Mouse (Mus musculus) thymus, postnatal 10 days (tissue): ENCODE data around the gene Zfp202.
"Not testable (repeated sequence)": the region's sequence is repeated elsewhere in the genome, so short reads cannot be mapped to it uniquely, and the experiment has no call there.

Experiments
- DNase-seq, 2 experiments: peaks; one replicate each; pipeline ENCODE4 v3.0.0; 2021; ENCODE audit warnings: low spot score in 2 of 2

The Zfp202 gene

DNA sequence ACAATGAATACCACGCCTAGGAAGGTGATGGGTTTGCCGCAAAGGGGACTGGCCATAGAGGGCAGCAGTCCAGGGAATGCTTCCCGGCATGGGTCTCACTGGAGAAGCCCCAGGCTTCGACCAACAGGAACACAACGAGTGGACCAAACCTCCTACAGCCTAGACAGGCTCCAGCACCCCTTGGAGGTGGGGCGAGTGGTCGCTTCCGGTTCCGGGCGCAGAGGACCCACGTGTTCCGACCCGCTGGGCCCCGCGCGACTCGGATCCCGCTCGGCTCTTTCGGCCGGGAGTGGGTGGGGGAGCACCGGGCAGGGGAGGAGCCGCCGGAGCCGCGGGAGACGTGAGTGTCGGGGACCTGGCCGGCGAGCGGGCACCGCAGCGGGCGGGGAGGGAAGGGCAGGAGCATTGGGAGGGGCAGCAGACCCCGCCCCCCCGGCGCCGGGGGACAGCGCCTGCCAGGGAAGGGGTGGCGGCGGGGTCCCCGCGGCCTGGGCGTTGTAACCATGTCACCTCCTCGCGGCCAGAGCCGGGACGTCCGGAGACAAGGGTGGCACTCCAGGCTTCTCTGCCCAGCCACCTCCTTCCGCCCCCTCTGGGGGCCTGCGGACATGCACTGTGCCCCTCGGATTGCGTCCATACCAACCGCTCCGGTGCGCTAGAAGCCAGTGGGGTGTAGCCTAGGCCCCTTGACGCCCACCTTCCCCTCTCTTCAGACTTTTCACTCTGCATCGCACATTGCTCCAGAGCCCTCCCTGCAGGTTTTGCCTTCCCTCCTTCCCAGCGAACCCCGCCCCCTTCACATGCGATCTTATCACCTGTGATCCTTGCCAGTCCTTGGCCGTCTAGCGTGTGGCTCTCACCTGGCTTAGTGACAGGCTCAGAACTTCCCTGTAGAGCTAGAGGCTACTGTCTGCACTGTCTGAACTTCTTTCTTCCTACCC lies at the start of gene Zfp202:
Zfp202 (plus strand) TSS at position 219 of the 941 bp plus-strand sequence.
- peak; percentile 58 to 61 for DNase-seq

DNA sequence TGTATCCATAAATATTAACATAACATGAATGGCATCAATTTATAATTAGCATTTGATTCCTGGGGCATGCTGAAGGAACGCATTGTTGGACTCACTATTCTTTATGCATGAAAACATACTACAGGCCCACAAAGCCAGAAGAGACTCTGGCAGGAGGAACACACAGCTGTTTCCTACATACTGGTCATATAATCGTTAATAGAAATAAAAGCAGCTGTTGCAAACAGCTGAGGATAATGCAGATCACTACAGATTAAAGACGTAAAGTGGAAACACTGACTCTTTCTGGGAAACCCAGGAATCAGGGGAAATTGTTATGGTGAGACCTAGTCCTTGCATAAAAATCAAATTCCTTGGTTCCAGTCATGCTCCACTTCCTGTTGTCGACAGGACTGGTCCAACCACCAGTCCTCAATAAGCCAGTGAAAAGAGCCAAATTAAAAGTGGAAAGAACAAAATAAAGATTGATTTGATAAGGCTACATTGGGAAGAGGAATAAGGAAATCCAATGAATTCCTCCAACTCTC lies 36.9 kb upstream of the Zfp202 start:
- DNase-seq = no peak

DNA sequence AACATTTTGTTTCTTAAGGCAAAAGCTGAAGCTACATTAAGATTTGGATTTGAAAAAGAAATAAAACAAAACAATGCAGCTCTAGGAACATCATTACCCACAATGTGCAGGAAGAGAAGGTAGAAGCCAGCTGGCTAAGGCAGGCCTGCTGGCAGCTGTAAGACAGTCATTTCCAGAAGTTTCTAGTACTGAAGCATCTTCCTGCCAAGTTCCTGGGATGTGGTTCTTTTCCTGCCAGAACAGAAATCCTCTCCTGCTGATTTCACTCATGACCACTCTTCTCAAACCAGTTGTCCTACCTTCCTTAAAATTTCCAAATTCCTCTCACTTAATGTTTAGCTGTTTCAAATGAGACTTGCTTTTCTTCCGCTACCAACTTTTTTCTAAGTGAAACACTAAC lies 25.7 kb upstream of the Zfp202 start:
- no peak for DNase-seq

DNA sequence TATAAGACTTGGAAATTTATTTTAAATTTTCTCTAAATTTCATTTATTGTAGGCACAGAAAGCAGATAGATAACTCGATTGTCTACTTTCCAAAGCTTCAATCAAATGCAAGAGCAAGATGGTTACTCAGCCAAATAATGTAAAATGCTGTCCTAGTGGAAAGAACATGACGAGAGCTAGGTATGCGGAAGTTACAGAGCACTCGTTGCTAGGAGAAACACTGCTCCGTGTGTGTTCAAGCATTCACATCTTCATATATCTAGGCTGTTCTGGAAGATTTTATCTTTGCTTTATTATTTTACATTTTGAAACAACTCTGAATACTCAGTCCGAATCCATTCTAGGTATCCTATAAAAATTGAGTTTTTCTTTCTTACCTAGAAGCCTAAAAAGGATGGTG lies 15.1 kb upstream of the Zfp202 start:
- no peak for DNase-seq

GRCm38 (mm10) chr9:40180620-40181019 lies 11.5 kb upstream of the Zfp202 start, which contains the start of gene Olfr986:
Gene Olfr986, plus strand, starts transcription at chr9:40180920.
- no peak for DNase-seq

DNA sequence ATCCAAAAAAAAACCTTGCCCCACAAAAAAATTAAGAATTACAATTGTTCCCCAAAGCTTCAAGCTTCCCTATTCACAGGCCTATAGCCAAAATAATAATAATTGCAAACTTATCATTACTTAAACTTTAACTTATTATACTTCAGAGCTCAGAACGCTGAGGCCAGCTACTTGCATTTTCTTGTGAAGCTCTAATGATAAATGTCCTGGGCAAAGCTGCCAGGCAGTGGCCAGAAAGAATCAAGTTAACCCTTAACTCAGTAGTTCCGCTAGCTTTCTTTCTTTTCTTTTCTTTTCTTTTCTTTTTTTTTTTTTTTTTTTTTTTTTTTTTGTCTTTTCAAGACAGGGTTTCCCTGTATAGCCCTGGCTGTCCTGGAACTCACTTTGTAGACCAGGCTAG lies 7.0 kb upstream of the Zfp202 start:
- not testable (repeated sequence) for DNase-seq

- DNase-seq = no peak
Observed at GRCm38 (mm10) chr9:40191086-40191876, 835 bp upstream of the Zfp202 start.

DNA sequence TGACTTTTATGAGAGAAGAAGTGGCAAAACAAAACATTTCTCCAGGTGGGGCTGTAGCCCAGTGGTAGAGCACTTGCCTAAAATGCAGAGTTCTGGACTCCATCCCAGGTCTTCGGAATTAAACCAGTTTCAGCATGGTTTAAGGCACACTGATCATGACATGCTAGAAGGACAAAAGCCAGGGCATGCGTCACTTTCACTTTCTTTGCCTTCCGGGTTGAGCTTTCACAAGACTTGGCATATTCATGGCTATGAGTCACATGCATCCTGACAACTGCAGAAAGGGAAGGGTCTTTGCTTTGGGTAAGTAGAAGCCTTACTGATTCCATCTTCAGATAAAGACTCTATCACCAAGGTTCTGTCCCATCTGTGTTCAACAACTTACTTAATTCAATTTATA lies 3.9 kb downstream of the Zfp202 start:
- no peak for DNase-seq

DNA sequence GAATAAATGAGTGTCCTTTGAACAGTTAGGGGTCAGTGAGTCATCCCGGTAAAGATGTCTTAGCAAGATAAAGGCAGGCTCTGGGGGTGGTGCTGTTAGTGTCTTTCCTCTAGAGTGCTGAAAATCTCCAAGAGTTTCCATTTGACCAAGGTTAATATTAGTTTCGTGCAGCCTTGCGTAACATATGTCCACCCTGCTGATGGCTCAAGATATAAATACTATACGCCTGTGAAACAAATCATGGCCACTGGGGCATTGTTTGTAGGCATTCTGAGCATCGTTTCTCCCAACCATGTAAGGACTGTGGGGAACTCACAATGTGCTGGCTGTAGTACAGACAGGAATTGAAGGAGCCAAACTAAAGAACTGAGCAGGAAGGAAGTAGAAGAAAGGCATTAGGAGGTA lies 14.4 kb downstream of the Zfp202 start:
- DNase-seq = no peak

GRCm38 (mm10) chr9:40210744-40211143 lies 18.6 kb downstream of the Zfp202 start:
- no peak for DNase-seq

- DNase-seq = no peak
Observed at GRCm38 (mm10) chr9:40214058-40214457, 21.9 kb downstream of the Zfp202 start.

DNA sequence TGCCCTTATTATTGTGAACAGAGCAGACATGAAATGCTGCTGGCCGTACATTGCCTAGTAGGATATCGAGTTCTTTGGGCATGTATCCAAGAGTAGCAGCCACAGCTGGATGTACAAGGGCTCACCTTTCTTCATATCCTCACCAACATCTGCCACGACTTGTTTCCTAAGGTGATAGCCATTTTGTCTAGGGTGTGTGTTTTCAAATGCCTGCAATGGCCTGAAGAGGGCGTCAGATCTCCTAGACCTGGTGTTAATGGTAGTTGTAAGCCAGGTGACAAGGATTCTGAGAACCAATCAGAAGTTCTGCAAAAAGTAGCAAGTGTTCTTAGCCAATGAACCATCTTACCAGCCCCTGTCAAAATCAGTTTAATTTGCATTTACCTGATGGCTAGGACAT lies 24.5 kb downstream of the Zfp202 start:
- no peak for DNase-seq

- no peak for DNase-seq
Observed at GRCm38 (mm10) chr9:40224289-40224688, 32.2 kb downstream of the Zfp202 start.

GRCm38 (mm10) chr9:40227874-40228789 lies 36.0 kb downstream of the Zfp202 start:
- DNase-seq = no peak

GRCm38 (mm10) chr9:40228804-40229331 lies 36.8 kb downstream of the Zfp202 start:
- no peak for DNase-seq

DNA sequence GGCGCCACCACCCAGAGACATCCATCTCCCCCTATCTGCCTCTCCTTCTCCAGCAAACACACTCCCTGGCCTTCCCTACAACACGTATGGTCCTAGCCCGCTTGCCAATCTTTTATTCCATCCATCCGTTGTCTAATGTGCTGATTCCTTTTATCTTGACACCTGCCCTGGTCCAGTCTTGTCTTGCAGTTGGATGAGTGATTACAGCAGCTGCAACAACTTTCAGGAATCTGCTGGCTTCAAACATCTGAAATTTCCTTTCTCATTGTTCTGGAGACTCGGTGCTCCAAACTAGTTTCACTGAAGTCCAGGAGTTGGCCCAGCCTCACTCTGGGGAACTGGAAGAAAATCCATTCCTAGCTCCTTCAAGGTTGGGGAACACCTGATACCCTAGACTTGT lies 37.4 kb downstream of the Zfp202 start:
- no peak for DNase-seq

DNA sequence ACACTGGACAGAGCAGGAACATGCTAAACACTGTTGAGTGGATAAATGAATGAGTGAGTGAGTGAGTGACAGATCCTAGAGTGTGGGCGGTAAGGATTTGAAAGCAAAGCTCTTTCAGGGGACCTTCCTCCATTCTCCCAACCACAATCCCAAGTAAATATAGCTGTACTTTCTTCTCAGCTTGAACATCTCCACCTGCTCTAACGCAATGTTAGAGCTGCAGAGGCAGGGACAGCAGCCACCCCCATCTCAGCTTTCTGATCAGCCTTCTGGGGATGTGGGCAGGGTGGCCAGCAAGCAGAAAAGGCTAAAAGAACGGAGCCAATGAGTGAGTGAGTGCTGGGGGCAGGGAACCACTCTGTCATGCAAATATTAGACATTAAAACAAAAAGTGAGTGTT lies 38.9 kb downstream of the Zfp202 start:
- DNase-seq = no peak

- no peak for DNase-seq
Observed at GRCm38 (mm10) chr9:40234233-40235072, 42.3 kb downstream of the Zfp202 start.

GRCm38 (mm10) chr9:40235220-40235619 lies 43.1 kb downstream of the Zfp202 start:
- DNase-seq = no peak

DNA sequence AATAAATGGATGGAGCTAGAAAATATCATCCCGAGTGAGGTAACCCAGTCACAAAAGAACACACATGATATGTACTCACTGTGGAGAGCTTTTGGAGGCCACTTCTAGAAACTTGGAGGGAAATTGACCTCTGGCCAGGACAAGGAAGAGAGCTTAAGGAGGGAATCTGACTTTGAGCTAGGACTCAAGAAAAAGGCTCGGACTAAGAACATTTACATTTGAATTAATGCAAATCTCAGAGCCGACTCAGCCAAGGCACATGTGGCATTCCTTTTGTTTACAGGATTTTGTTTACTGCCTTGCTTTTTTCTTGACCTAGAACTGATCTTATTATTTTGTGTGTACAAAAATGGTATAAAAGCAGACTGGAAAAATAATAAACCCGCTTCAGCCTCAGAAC lies 47.6 kb downstream of the Zfp202 start:
- DNase-seq = no peak
